Mouse (Mus musculus): ENCODE results near the gene Pdia6. TPM values are rescaled to one million over a fixed set of nuclear protein-coding genes. Genes with fewer than 3 reads are reported as not detected.
A peak's percentile ranks its signal among the peaks of the same experiment; 100 is the strongest.

Pdia6 gene
- total RNA-seq, 1 experiment, result 632 TPM

DNA sequence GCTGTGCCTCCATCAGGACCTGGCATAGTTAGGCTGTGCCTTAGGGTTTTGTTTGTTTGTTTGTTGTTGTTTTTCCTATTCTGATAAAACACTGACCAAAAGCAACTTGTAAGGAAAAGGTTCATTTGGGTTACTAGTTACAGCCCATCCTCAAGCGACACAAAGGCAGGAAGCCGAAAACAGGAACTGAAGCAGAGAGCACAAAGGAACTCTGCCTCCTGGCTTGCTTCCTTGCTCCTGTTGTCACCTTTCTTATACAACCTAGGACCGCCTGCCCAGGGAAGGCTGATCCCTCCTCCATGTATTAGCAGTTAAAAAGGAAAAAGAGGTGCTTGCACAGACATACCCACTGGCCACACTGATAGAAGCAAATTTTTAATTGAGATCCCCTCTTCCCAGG is 2.5 kb upstream of the Pdia6 start:
- no peaks in the 10 kb centered on the region for H3K9me3 ChIP-seq (ENCODE audit: control insufficient read depth, insufficient read depth, low read depth, low read length)
- H3K36me3 ChIP-seq (ENCODE audit: control insufficient read depth, insufficient read depth, low read length, poor library complexity, severe bottlenecking), result peaks cover 2% of the 10 kb centered on the region; the same call in 1 of the 2 replicates
- H3K27ac ChIP-seq (ENCODE audit: insufficient read depth, low read depth, low read length, poor library complexity, severe bottlenecking), result no peak overlapping the region
- in situ Hi-C loops (cut with MboI; ENCODE audit: low sequenced_read_pairs in 2 of 2, unreplicated experiment in 2 of 2), result no loop called here
- no peak for DNase-seq (ENCODE audit: low read depth, low spot score)
- peaks cover 0 to 7% of the 10 kb centered on the region in 2 experiments; a peak in 1 of 4 replicates for H3K4me1 ChIP-seq (ENCODE audit: control insufficient read depth in 2 of 2, insufficient read depth in 2 of 2, low read length in 2 of 2, poor library complexity in 1 of 2)
- no peak for TF ChIP-seq CHD2 (IDR thresholded peaks at IDR 0.05; ENCODE audit: low read depth, low read length)
- no peak for TF ChIP-seq ZNF384 (IDR thresholded peaks at IDR 0.05; ENCODE audit: low read depth, low read length)
- TF ChIP-seq ZC3H11A (IDR thresholded peaks at IDR 0.05; ENCODE audit: borderline replicate concordance, low read depth, low read length), result no peak
- TF ChIP-seq MAFK (IDR thresholded peaks at IDR 0.05; ENCODE audit: insufficient read depth, low read depth, low read length), result no peak
- TF ChIP-seq HCFC1 (IDR thresholded peaks at IDR 0.05; ENCODE audit: borderline replicate concordance, insufficient read depth, low read length), result no peak
- no peak overlapping the region for H3K4me3 ChIP-seq (ENCODE audit: insufficient read depth in 1 of 2, low read depth in 1 of 2, low read length in 2 of 2, poor library complexity in 1 of 2, severe bottlenecking in 1 of 2)
- no peak overlapping the region for H3K9ac ChIP-seq (ENCODE audit: insufficient read depth, low read depth, low read length, poor library complexity, severe bottlenecking)

DNA sequence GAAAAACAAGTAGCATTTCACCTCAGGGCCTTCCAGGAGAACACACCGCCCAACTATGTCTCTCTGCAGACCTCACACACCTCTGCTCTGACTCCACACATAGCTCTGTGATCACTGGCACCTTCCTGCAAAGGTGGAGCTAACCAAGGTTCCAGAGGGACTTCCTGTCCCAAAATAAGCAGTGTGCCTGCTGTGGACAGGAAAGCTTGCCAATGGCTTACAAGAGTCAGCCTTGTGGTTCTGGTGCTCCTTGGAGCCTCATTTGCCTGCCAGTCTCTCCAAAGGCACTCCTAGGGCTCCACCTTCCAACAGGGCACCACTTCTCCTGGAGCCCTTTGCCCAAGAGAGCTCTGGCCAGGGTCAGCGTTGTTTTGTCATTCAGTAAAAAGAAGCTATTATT is 1.5 kb upstream of the Pdia6 start:
- no peak for TF ChIP-seq HCFC1 (IDR thresholded peaks at IDR 0.05; ENCODE audit: borderline replicate concordance, insufficient read depth, low read length)
- TF ChIP-seq ZNF384 (IDR thresholded peaks at IDR 0.05; ENCODE audit: low read depth, low read length), result no peak
- TF ChIP-seq ZC3H11A (IDR thresholded peaks at IDR 0.05; ENCODE audit: borderline replicate concordance, low read depth, low read length), result no peak
- no peak for TF ChIP-seq MAFK (IDR thresholded peaks at IDR 0.05; ENCODE audit: insufficient read depth, low read depth, low read length)
- no peak for TF ChIP-seq CHD2 (IDR thresholded peaks at IDR 0.05; ENCODE audit: low read depth, low read length)
- H3K9ac ChIP-seq (ENCODE audit: insufficient read depth, low read depth, low read length, poor library complexity, severe bottlenecking), result no peak overlapping the region
- peaks cover 4% of the 10 kb centered on the region for H3K36me3 ChIP-seq (ENCODE audit: control insufficient read depth, insufficient read depth, low read length, poor library complexity, severe bottlenecking)
- no peak overlapping the region for H3K27ac ChIP-seq (ENCODE audit: insufficient read depth, low read depth, low read length, poor library complexity, severe bottlenecking)
- H3K9me3 ChIP-seq (ENCODE audit: control insufficient read depth, insufficient read depth, low read depth, low read length), result no peaks in the 10 kb centered on the region
- peaks cover 0 to 9% of the 10 kb centered on the region in 2 experiments; a peak in 1 of 4 replicates for H3K4me1 ChIP-seq (ENCODE audit: control insufficient read depth in 2 of 2, insufficient read depth in 2 of 2, low read length in 2 of 2, poor library complexity in 1 of 2)
- H3K4me3 ChIP-seq (ENCODE audit: insufficient read depth in 1 of 2, low read depth in 1 of 2, low read length in 2 of 2, poor library complexity in 1 of 2, severe bottlenecking in 1 of 2), result no peak overlapping the region
- in situ Hi-C loops (cut with MboI; ENCODE audit: low sequenced_read_pairs in 2 of 2, unreplicated experiment in 2 of 2), result no loop called here
- DNase-seq (ENCODE audit: low read depth, low spot score), result no peak

DNA sequence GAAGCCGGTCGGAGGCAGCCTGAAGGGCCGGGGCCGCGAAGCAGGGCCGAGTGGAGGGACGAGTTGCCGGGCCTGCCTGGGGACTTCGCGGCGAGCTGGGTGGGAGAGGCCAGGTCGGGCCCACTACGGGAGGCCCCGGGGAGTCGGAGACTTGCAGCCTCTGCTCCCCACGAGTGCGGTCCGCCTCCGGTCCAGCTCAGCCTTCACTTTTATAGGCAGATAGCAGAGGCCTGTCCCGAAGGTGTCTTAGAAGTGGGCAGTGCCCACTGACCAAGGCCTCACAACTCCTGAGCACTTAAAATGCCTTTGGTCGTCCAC is 287 bp downstream of the Pdia6 start:
- in situ Hi-C loops (cut with MboI; ENCODE audit: low sequenced_read_pairs in 2 of 2, unreplicated experiment in 2 of 2), result no loop called here
- H3K4me3 ChIP-seq (ENCODE audit: insufficient read depth in 1 of 2, low read depth in 1 of 2, low read length in 2 of 2, poor library complexity in 1 of 2, severe bottlenecking in 1 of 2), result peak overlapping the region; percentile 90 to 99
- H3K27ac ChIP-seq (ENCODE audit: insufficient read depth, low read depth, low read length, poor library complexity, severe bottlenecking), result no peak overlapping the region; the same call in 1 of the 2 replicates
- peaks cover 0 to 13% of the 10 kb centered on the region in 2 experiments; a peak in 1 of 4 replicates for H3K4me1 ChIP-seq (ENCODE audit: control insufficient read depth in 2 of 2, insufficient read depth in 2 of 2, low read length in 2 of 2, poor library complexity in 1 of 2)
- peak overlapping the region; percentile 92 for H3K9ac ChIP-seq (ENCODE audit: insufficient read depth, low read depth, low read length, poor library complexity, severe bottlenecking)
- DNase-seq (ENCODE audit: low read depth, low spot score), result no peak
- H3K9me3 ChIP-seq (ENCODE audit: control insufficient read depth, insufficient read depth, low read depth, low read length), result no peaks in the 10 kb centered on the region
- peaks cover 17% of the 10 kb centered on the region for H3K36me3 ChIP-seq (ENCODE audit: control insufficient read depth, insufficient read depth, low read length, poor library complexity, severe bottlenecking)
- TF ChIP-seq MAFK (IDR thresholded peaks at IDR 0.05; ENCODE audit: insufficient read depth, low read depth, low read length), result no peak
- TF ChIP-seq CHD2 (IDR thresholded peaks at IDR 0.05; ENCODE audit: low read depth, low read length), result no peak
- TF ChIP-seq ZNF384 (IDR thresholded peaks at IDR 0.05; ENCODE audit: low read depth, low read length), result no peak
- TF ChIP-seq HCFC1 (IDR thresholded peaks at IDR 0.05; ENCODE audit: borderline replicate concordance, insufficient read depth, low read length), result no peak; the same call in 1 of the 2 replicates
- no peak for TF ChIP-seq ZC3H11A (IDR thresholded peaks at IDR 0.05; ENCODE audit: borderline replicate concordance, low read depth, low read length)

DNA sequence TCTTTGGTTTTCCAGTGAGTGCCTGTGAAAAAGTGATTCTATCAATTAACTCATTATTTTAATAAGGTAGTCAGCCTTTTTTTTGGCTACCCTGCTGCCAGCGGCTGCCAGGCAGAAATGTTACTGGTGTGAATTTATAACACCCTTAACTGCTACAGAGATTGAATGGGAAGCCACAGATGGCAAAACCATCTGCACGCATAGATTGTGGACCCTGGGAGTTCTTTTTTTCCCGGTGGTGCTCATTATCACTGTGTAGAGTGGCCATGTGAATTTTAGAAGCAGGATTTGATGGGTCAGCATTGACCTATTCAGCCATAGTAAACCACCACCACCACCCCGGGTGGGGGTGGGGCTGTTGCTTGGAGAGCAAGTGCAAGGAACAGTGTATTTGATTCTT is 971 bp downstream of the Pdia6 start:
- DNase-seq (ENCODE audit: low read depth, low spot score), result no peak
- H3K27ac ChIP-seq (ENCODE audit: insufficient read depth, low read depth, low read length, poor library complexity, severe bottlenecking), result no peak overlapping the region
- in situ Hi-C loops (cut with MboI; ENCODE audit: low sequenced_read_pairs in 2 of 2, unreplicated experiment in 2 of 2), result no loop called here
- H3K9ac ChIP-seq (ENCODE audit: insufficient read depth, low read depth, low read length, poor library complexity, severe bottlenecking), result peak overlapping the region; percentile 92
- no peaks in the 10 kb centered on the region for H3K9me3 ChIP-seq (ENCODE audit: control insufficient read depth, insufficient read depth, low read depth, low read length)
- H3K36me3 ChIP-seq (ENCODE audit: control insufficient read depth, insufficient read depth, low read length, poor library complexity, severe bottlenecking), result peaks cover 22% of the 10 kb centered on the region
- peaks cover 0 to 13% of the 10 kb centered on the region in 2 experiments; a peak in 1 of 4 replicates for H3K4me1 ChIP-seq (ENCODE audit: control insufficient read depth in 2 of 2, insufficient read depth in 2 of 2, low read length in 2 of 2, poor library complexity in 1 of 2)
- TF ChIP-seq MAFK (IDR thresholded peaks at IDR 0.05; ENCODE audit: insufficient read depth, low read depth, low read length) (no peak), ZNF384 (IDR thresholded peaks at IDR 0.05; ENCODE audit: low read depth, low read length) (no peak), ZC3H11A (IDR thresholded peaks at IDR 0.05; ENCODE audit: borderline replicate concordance, low read depth, low read length) (no peak), CHD2 (IDR thresholded peaks at IDR 0.05; ENCODE audit: low read depth, low read length) (no peak), HCFC1 (IDR thresholded peaks at IDR 0.05; ENCODE audit: borderline replicate concordance, insufficient read depth, low read length) (no peak)
- H3K4me3 ChIP-seq (ENCODE audit: insufficient read depth in 1 of 2, low read depth in 1 of 2, low read length in 2 of 2, poor library complexity in 1 of 2, severe bottlenecking in 1 of 2), result peak overlapping the region; percentile 90 to 99

DNA sequence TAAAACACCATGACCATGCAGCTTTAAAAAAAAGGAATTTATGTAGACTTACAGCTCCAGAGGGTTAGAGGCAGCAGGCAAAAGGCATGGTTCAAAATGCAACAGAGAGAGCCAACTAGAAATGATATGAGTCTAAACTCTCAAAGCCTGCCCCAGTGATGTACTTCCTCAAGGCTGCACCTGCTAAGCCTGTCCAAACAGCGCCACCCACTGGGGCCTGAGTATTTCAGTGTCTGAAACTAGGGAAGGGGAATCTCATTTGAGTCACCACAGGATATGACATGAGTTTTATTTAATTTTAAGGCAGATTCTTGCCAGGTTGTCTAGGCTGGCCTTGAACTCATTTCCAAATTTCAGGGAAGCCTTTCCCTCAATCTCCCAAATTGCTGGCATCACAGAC is 4.9 kb downstream of the Pdia6 start:
- Histone ChIP-seq H3K27ac (ENCODE audit: insufficient read depth, low read depth, low read length, poor library complexity, severe bottlenecking) (no peak overlapping the region), H3K4me1 (ENCODE audit: control insufficient read depth in 2 of 2, insufficient read depth in 2 of 2, low read length in 2 of 2, poor library complexity in 1 of 2) (peaks cover 3 to 14% of the 10 kb centered on the region in 2 experiments; a peak in 2 of 4 replicates), H3K9ac (ENCODE audit: insufficient read depth, low read depth, low read length, poor library complexity, severe bottlenecking) (no peak overlapping the region), H3K9me3 (ENCODE audit: control insufficient read depth, insufficient read depth, low read depth, low read length) (no peaks in the 10 kb centered on the region), H3K36me3 (ENCODE audit: control insufficient read depth, insufficient read depth, low read length, poor library complexity, severe bottlenecking) (peaks cover 38% of the 10 kb centered on the region), H3K4me3 (ENCODE audit: insufficient read depth in 1 of 2, low read depth in 1 of 2, low read length in 2 of 2, poor library complexity in 1 of 2, severe bottlenecking in 1 of 2) (no peak overlapping the region)
- in situ Hi-C loops (cut with MboI; ENCODE audit: low sequenced_read_pairs in 2 of 2, unreplicated experiment in 2 of 2), result no loop called here
- peak; percentile 52 for DNase-seq (ENCODE audit: low read depth, low spot score)
- 0 out of 2 replicates have a peak, but pooled peaks have one; percentile 5 for TF ChIP-seq ZC3H11A (IDR thresholded peaks at IDR 0.05; ENCODE audit: borderline replicate concordance, low read depth, low read length)
- no peak for TF ChIP-seq ZNF384 (IDR thresholded peaks at IDR 0.05; ENCODE audit: low read depth, low read length)
